Mouse (Mus musculus) ES-E14 (cell line): ENCODE measurements around the gene Gimap8.

ENCODE experiments used
- HCFC1 ChIP-seq: IDR thresholded peaks from 2 replicates; pipeline ENCODE4 v1.6.1; 2012; ENCODE audit warnings: low read length, inconsistent platforms, borderline replicate concordance; ENCODE audit not compliant: insufficient read depth
- ZNF384 ChIP-seq: IDR thresholded peaks from 2 replicates; pipeline ENCODE4 v1.6.1; 2012; ENCODE audit warnings: low read depth, low read length, inconsistent platforms

DNA sequence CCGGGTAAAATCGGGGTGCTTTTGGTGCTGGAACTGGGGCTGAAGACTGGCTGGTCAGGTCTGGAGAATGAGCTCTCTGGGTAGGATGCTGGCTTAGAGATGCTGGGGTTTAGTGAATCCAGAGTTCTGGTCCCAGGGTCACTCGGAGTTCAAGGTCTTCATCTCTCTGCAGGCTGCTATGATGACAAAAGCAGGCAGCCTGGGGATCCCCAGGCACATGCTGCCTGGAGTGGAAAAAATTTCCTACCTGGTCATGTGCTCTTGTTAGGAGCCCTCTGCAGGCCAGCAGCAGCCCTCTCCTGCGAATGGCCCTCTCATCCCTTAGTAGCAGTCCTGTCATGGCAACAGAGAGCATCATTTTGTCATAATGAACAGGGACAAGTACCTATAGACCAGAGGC lies 33.6 kb upstream of the Gimap8 start:
- TF ChIP-seq HCFC1: no peak
- TF ChIP-seq ZNF384: no peak
